Mouse (Mus musculus) left cerebral cortex, postnatal 14 days (tissue): ENCODE data around the gene Asb17. TPM values are rescaled to one million over a fixed set of nuclear protein-coding genes. Genes with fewer than 3 reads are reported as not detected.
A peak's percentile ranks its signal among the peaks of the same experiment; 100 is the strongest.
"Not testable (repeated sequence)": the region's sequence is repeated elsewhere in the genome, so short reads cannot be mapped to it uniquely, and the experiment has no call there.

Experiments
- DNase-seq, 2 experiments: peaks; one replicate each; pipeline ENCODE4 v3.0.0; 2021 to 2022; ENCODE audit warnings: low spot score in 2 of 2, mixed read lengths in 1 of 2
- intact Hi-C: fragments of 180-260 bp; cut with DNase I; formaldehyde crosslinking; loops from one replicate; pipeline ENCODE4 v1.15.1; 2025
- long read RNA-seq, 2 experiments: library from polyadenylated mRNA; stranded (forward); transcript quantifications; one replicate each; pipeline ENCODE4 v2.0.0; 2021
- total RNA-seq, 2 experiments: library from RNA; stranded (reverse); gene quantifications; 2 replicates each; pipeline ENCODE4 v1.2.3; 2021

The Asb17 gene
- not detected for total RNA-seq
- long read RNA-seq, experiment 1, result 0 reads
- long read RNA-seq, experiment 2, result 0 reads

GRCm38 (mm10) chr3:153844030-153844429 lies at the start of gene Asb17:
Asb17 (plus strand) TSS chr3:153844209.
- no peak for DNase-seq
- intact Hi-C loops, result no loop called here

- DNase-seq, result peak in 1 of 2 experiments; percentile 12
- intact Hi-C loops, result no loop called here
Measured at GRCm38 (mm10) chr3:153797574-153797973, 46.4 kb upstream of the Asb17 start.

GRCm38 (mm10) chr3:153799603-153800002 lies 44.4 kb upstream of the Asb17 start:
- intact Hi-C loops, result no loop called here
- DNase-seq, result no peak

- DNase-seq, result no peak
- intact Hi-C loops, result no loop called here
Measured at GRCm38 (mm10) chr3:153800690-153801089, 43.3 kb upstream of the Asb17 start.

GRCm38 (mm10) chr3:153801541-153801940 lies 42.5 kb upstream of the Asb17 start:
- intact Hi-C loops, result no loop called here
- DNase-seq, result no peak

- DNase-seq, result no peak
- intact Hi-C loops, result no loop called here
Measured at GRCm38 (mm10) chr3:153802640-153803039, 41.4 kb upstream of the Asb17 start.

GRCm38 (mm10) chr3:153804032-153804431 lies 40.0 kb upstream of the Asb17 start:
- intact Hi-C loops, result no loop called here
- DNase-seq, result no peak

- peak; percentile 98 for DNase-seq
Measured at GRCm38 (mm10) chr3:153806077-153806772, 37.8 kb upstream of the Asb17 start.

GRCm38 (mm10) chr3:153806773-153807443 lies 37.1 kb upstream of the Asb17 start:
- DNase-seq, result no peak
- intact Hi-C loops, result loop anchor here (5.0 kb wide), 2 partner anchors 80 to 150 kb away; partner anchors contain the start of gene St6galnac3

More at GRCm38 (mm10) chr3:153806077-153806772, 37.8 kb upstream of the Asb17 start:
- intact Hi-C loops, result loop anchor here (5.0 kb wide), 2 partner anchors 79 to 149 kb away; partner anchors contain the start of gene St6galnac3

GRCm38 (mm10) chr3:153807444-153808149 lies 36.4 kb upstream of the Asb17 start:
- intact Hi-C loops, result loop anchor here (5.0 kb wide), 2 partner anchors 80 to 150 kb away; partner anchors contain the start of gene St6galnac3
- no peak for DNase-seq

GRCm38 (mm10) chr3:153808406-153808805 lies 35.6 kb upstream of the Asb17 start:
- intact Hi-C loops, result loop anchor here (5.0 kb wide), 2 partner anchors 81 to 151 kb away; partner anchors contain the start of gene St6galnac3
- DNase-seq, result no peak

- DNase-seq, result no peak
- intact Hi-C loops, result no loop called here
Measured at GRCm38 (mm10) chr3:153814026-153814425, 30.0 kb upstream of the Asb17 start.

- DNase-seq, result no peak
- intact Hi-C loops, result no loop called here
Measured at GRCm38 (mm10) chr3:153817376-153817890, 26.6 kb upstream of the Asb17 start.

GRCm38 (mm10) chr3:153818723-153819122 lies 25.3 kb upstream of the Asb17 start:
- no peak for DNase-seq

GRCm38 (mm10) chr3:153819438-153819837 lies 24.6 kb upstream of the Asb17 start:
- DNase-seq, result no peak
- intact Hi-C loops, result no loop called here

More at GRCm38 (mm10) chr3:153818723-153819122, 25.3 kb upstream of the Asb17 start:
- intact Hi-C loops, result no loop called here

GRCm38 (mm10) chr3:153823671-153824515 lies 20.1 kb upstream of the Asb17 start:
- intact Hi-C loops, result no loop called here
- no peak for DNase-seq

- DNase-seq, result no peak
- intact Hi-C loops, result no loop called here
Measured at GRCm38 (mm10) chr3:153825197-153825596, 18.8 kb upstream of the Asb17 start.

- DNase-seq, result no peak
- intact Hi-C loops, result no loop called here
Measured at GRCm38 (mm10) chr3:153826616-153827015, 17.4 kb upstream of the Asb17 start.

- DNase-seq, intact Hi-C loops: not testable (repeated sequence)
Measured at GRCm38 (mm10) chr3:153829788-153830187, 14.2 kb upstream of the Asb17 start.
